Mouse (Mus musculus) natural killer cell, adult 2 months (primary cell): ENCODE results near the gene Unc79.

Experiments
- DNase-seq, 2 experiments: peaks; one replicate each; pipeline ENCODE4 v3.0.0; 2022; ENCODE audit warnings: low spot score in 2 of 2

The Unc79 gene

GRCm38 (mm10) chr12:102948778-102949394 lies at the start of gene Unc79:
Gene Unc79, plus strand, starts transcription at chr12:102948859.
- DNase-seq: no peak

DNA sequence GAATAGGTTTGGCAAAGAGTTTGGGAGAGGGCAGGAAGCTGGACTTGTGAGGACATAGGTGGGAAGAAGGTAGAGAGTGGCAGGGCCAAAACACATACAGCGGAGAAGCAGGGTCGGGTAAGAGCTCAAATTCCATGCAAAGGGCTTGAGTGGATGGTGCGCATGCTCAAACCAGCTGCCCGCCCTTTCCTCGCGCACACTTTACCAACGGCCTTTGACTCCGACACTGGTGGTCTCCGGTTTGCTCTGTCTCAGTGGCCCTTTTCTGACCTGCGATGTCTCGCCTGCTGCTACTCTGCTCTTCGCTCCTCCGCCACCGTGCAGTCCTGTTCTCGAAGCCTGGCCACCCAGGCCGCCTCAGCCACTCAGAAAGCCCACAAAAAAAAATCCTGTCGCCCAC lies 49.6 kb upstream of the Unc79 start, which contains the start of gene Cox8c:
TSS of gene Cox8c (plus strand) at position 226 of the 400 bp plus-strand sequence.
- DNase-seq: no peak

GRCm38 (mm10) chr12:102908191-102908590 lies 40.5 kb upstream of the Unc79 start:
- no peak for DNase-seq

DNA sequence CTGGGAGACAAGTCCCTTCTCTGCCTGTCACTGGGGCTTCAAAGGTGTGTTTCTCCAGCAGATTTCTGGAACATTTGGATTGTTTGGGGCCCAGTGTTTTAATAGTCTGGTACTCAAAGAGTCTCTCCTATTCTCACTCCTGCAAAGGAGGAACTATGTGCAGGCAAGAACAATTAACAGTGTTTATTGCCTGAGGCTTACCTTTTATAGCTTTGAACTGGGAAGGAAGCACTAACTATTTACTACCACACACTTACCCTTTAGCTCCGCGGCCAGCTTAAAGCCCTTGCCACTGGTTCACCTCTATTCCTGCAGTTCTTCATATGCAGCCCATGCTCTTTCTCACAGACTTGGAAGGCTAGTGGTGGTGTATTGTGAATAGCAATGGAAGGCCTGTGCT lies 32.6 kb upstream of the Unc79 start:
- DNase-seq: no peak

DNA sequence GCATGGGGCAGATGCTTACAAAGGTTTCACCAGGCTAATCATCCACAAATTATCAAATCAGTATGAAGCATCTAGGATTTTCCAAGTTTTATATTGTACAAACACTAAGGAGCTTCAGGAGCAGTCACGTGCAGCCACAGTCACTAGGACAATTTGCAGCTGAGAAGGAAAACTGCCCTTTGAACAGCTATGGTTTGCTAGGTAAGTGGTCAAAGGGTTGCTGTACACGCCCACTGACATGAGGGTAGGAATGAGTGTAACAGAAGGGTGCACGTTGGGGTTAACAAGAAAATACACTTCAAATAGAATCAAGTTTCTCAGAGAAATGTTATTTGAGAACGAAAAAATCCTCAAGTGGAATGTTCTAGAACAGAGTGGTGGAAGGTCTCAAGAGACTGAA lies 18.9 kb upstream of the Unc79 start:
- DNase-seq: no peak

DNA sequence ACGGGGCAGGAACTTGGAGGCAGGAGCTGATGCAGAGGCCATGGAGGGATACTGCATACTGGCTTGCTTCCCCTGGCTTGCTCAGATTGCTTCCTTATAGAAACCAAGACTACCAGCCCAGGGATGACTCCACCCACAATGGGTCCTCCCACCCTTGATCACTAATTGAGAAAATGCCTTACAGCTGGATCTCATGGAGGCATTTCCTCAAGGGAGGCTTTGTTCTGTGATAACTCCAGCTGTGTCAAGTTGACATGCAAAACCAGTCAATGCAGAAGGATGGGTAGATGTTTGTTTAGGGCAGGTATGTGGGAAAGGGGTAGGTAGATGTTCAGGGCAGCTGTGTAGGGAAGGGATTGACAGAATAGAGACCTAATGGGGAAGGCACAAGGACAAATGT lies 18.3 kb upstream of the Unc79 start:
- DNase-seq: no peak

GRCm38 (mm10) chr12:102930789-102931188 lies 17.9 kb upstream of the Unc79 start:
- no peak for DNase-seq

GRCm38 (mm10) chr12:102935892-102936291 lies 12.8 kb upstream of the Unc79 start:
- no peak for DNase-seq

DNA sequence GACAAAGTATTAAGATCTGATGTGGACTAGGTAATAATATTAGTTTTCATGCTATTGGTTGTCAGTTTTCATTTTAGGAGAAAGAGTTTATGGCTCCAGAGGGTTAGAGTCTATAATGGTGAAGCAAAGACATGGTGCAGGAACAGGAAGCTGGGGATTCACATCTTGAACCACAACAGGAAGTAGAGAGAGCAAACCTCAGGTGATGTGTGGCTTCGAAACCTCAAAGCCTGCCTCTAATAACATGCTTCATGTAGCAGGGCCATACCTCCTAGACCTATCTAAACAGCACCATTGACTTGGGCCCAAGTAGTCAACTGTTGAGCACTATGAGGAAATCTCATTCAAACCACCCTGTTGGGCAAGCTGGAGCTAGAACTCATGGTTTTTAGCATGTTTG lies 3.1 kb upstream of the Unc79 start:
- no peak for DNase-seq

- no peak for DNase-seq
Measured at GRCm38 (mm10) chr12:102947826-102948225, 833 bp upstream of the Unc79 start.

DNA sequence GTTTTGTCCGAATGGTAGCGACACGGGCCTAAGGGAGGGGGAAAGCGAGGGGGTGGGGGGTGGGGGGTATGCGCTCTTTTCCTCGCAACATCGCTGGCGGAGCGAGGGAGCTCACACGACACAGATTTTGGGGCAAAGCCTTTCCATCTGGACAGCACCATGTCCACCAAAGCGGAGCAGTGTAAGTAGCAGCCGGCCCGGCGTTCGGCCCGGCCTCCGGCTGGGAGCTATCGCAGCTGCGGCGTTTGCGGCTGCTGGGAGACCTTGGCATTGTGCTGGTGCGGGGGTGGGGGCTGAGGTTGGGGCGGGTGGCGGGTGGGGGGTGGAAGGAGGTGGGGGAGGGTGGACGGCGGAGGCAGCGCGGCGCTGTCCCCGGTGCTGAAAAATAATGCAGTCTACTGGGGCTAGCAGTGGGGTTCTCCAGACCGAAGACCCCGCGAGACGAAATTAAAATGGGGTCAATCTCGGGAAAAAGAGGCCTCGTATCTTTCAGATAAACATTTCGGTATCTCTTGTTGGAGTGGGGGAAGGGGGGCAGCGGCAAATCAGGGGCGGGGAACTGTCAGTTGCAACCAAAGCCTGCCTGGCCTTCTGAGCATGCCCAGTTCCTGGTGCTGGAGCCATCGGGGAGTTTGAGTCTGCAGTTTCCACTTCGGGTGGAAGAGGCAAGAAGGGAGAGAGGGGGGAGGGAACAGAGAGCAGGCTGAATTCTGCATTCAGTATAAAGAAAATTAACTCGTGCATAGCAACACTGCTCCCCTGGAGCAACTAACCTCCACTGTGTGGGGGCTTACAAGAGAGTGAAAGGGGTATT lies 943 bp downstream of the Unc79 start:
- no peak for DNase-seq

GRCm38 (mm10) chr12:102960051-102960775 lies 11.6 kb downstream of the Unc79 start:
- DNase-seq: no peak

GRCm38 (mm10) chr12:102961066-102961465 lies 12.4 kb downstream of the Unc79 start:
- no peak for DNase-seq

GRCm38 (mm10) chr12:102964486-102964885 lies 15.8 kb downstream of the Unc79 start:
- DNase-seq: no peak

- no peak for DNase-seq
Measured at GRCm38 (mm10) chr12:102980584-102980983, 31.9 kb downstream of the Unc79 start.

DNA sequence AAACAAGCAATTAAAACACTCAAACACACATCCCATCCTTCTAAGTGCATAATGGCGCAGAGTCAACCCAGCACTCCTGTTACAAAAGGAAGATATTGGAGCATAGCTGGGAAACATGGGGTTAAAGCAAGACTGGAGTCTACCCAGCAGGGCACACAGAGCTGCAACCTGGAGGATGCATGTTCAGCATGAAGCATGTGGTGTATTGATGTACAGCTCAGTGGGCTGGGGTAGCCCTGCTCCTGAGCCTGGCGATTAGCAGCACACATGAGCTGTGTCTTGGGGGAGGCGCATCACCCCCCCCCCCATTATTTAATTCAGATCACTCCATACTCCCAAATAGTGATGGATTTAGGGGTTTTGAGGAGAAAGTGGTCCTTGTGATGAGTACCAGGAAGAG lies 32.9 kb downstream of the Unc79 start:
- no peak for DNase-seq

DNA sequence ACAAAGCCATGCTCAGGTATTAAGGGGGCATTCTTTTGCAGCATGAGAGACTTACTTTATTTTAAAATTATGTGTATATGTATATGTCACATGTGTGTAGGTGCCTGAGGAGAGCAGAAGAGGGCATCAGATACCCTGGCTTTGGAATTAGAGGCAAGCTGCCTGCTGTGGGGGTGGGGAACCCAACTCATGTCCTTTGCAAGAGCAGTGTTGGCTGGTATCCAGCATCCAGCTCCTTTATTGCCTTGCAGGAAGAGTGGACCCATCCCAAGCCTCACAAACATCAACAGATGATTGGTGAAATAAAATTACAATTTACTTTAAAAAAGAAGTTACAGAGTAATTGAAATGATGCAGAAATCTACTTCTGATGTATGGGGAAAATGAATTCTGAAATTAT lies 36.7 kb downstream of the Unc79 start:
- no peak for DNase-seq

- no peak for DNase-seq
Measured at GRCm38 (mm10) chr12:102987736-102988135, 39.1 kb downstream of the Unc79 start.

GRCm38 (mm10) chr12:103008491-103008890 lies 59.8 kb downstream of the Unc79 start:
- no peak for DNase-seq

DNA sequence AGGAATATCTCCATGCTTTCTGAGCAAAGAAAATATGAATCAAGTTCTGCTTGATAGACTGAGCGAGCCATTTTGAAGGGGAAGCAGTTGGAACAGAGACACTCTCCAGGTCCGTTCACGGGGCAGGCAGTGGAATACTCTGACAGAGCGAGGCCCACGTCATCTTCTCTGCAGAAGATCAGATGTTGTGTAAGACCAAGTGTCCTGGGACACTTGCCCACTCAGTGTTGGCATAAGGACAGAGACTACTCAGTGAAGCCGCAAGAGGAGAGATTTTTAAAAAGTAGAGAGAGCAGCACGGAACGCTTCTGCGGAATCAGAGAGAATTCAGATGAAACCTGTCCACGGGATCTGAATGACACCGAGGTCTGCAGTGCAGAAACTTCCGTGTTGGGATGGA lies 69.5 kb downstream of the Unc79 start:
- no peak for DNase-seq

GRCm38 (mm10) chr12:103036692-103037091 lies 88.0 kb downstream of the Unc79 start:
- no peak for DNase-seq

GRCm38 (mm10) chr12:103039332-103039731 lies 90.7 kb downstream of the Unc79 start:
- DNase-seq: no peak

DNA sequence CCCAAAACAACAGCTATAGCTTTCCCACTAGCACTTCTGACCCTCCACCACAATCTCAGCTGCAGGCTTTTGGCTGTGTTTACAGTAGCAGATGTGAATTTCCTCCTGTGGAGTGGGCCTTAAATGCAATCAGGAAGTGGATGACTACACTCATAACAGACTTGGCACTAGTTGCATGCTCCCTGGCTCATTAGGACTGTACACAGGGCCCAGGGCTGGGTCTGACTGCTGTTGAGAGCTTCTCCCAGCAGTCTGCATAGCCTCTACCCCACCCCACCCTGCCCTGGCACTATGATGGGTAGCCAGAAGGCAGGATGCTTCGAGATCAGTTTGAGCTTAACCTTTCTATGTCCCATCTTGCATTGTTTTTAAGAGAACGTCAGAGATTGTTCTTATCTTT lies 91.5 kb downstream of the Unc79 start:
- no peak for DNase-seq
